Mouse (Mus musculus): ENCODE measurements around the gene Ddit4. TPM values are rescaled to one million over a fixed set of nuclear protein-coding genes. Genes with fewer than 3 reads are reported as not detected.
A peak's percentile ranks its signal among the peaks of the same experiment; 100 is the strongest.
"Not testable (repeated sequence)": the region's sequence is repeated elsewhere in the genome, so short reads cannot be mapped to it uniquely, and the experiment has no call there.

The Ddit4 gene
- 90.7 and 91.8 TPM in 2 replicates for polyA plus RNA-seq (2016; fragmentation: Nextera tagmentation; extraction: Ambion mirVana)

- Histone ChIP-seq H3K4me2 (peak within 1 kb of the TSS; percentile 85), H3K4me1 (replicated peaks) (peaks cover 37% of the 10 kb centered on the region), H3K27ac (peak within 1 kb of the TSS; percentile 95), H3K4me3 (replicated peaks) (peak within 1 kb of the TSS; percentile 89), H3K27me3 (no peaks in the 10 kb centered on the region), H3K9me3 (no peaks in the 10 kb centered on the region), H3K36me3 (peaks cover 20% of the 10 kb centered on the region), H3K9ac (replicated peaks) (peak within 1 kb of the TSS; percentile 96)
- peak; percentile 99 for ATAC-seq (ENCODE audit: insufficient number of reproducible peaks, insufficient read depth, low FRiP score, low TSS enrichment, low read depth)
- WGBS: under 1% methylated on average over 76 of the region's 76 CpGs
These were observed at the start of gene Ddit4 for GRCm38 (mm10) chr10:59951211-59952151. Gene Ddit4 (minus strand): TSS chr10:59951834.

- WGBS: 88% methylated on average over 3 of the region's 3 CpGs
- peaks cover 42% of the 10 kb centered on the region for H3K36me3 ChIP-seq
- no peaks in the 10 kb centered on the region for H3K9me3 ChIP-seq
- no peaks in the 10 kb centered on the region for H3K27me3 ChIP-seq
- H3K4me1 ChIP-seq (replicated peaks): peaks cover 16% of the 10 kb centered on the region
- no peak overlapping the region for H3K4me3 ChIP-seq (replicated peaks)
- H3K4me2 ChIP-seq: no peak overlapping the region
- no peak overlapping the region for H3K27ac ChIP-seq
- H3K9ac ChIP-seq (replicated peaks): no peak overlapping the region
- ATAC-seq (ENCODE audit: insufficient number of reproducible peaks, insufficient read depth, low FRiP score, low TSS enrichment, low read depth): no peak
These were observed 47.4 kb upstream of the Ddit4 start for GRCm38 (mm10) chr10:59999057-59999456.

DNA sequence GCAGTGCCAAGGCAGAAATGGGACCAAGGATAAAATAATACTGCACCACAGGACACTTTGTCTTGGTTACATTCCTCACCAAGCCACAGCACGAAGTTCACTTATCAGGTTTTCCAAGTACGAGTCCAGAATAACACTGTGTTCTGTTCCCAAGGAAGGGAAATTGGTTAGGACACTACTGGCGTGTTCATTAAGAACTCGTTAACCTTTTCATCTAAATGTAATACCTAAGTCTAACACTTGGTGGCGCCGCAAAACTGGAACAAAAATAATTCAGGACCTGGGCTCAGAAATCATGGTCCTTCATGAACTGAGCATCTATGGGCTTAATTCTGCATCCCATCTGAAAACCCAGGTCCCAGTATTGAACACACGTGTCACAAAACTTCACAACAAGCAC lies 46.0 kb upstream of the Ddit4 start:
- Histone ChIP-seq H3K27me3 (no peaks in the 10 kb centered on the region), H3K9ac (replicated peaks) (no peak overlapping the region), H3K27ac (no peak overlapping the region), H3K36me3 (peaks cover 52% of the 10 kb centered on the region), H3K9me3 (no peaks in the 10 kb centered on the region), H3K4me3 (replicated peaks) (no peak overlapping the region), H3K4me1 (replicated peaks) (peaks cover 11% of the 10 kb centered on the region), H3K4me2 (no peak overlapping the region)
- ATAC-seq (ENCODE audit: insufficient number of reproducible peaks, insufficient read depth, low FRiP score, low TSS enrichment, low read depth): no peak
- WGBS: 17% methylated on average over 7 of the region's 7 CpGs

- Histone ChIP-seq H3K4me3 (replicated peaks) (no peak overlapping the region), H3K27ac (no peak overlapping the region), H3K9me3 (no peaks in the 10 kb centered on the region), H3K36me3 (peaks cover 58% of the 10 kb centered on the region), H3K4me1 (replicated peaks) (peaks cover 14% of the 10 kb centered on the region), H3K9ac (replicated peaks) (no peak overlapping the region), H3K27me3 (no peaks in the 10 kb centered on the region), H3K4me2 (no peak overlapping the region)
- no peak for ATAC-seq (ENCODE audit: insufficient number of reproducible peaks, insufficient read depth, low FRiP score, low TSS enrichment, low read depth)
- 96% methylated on average over 6 of the region's 6 CpGs for WGBS
These were observed 44.3 kb upstream of the Ddit4 start for GRCm38 (mm10) chr10:59995889-59996288.

DNA sequence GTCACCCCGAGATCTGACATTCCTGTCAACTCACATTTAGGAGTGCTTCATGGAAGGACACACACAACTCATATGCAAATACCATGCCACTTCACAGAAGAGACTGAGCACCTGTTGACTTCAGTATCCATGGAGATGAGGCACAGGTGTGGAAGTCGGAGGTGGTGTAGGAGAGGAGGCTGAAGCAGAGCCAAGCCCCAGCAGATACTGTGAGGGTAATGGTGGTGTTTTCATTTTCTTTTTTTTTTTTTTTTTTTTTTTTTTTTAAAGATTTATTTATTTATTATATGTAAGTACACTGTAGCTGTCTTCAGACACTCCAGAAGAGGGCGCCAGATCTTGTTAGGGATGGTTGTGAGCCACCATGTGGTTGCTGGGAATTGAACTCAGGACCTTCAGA lies 42.2 kb upstream of the Ddit4 start:
- not testable (repeated sequence) for H3K4me3 ChIP-seq (replicated peaks); H3K27me3 ChIP-seq; H3K9me3 ChIP-seq; H3K27ac ChIP-seq; ATAC-seq (ENCODE audit: insufficient number of reproducible peaks, insufficient read depth, low FRiP score, low TSS enrichment, low read depth); H3K4me2 ChIP-seq; H3K9ac ChIP-seq (replicated peaks)
- Histone ChIP-seq H3K4me1 (replicated peaks) (peaks cover 11% of the 10 kb centered on the region), H3K36me3 (peaks cover 70% of the 10 kb centered on the region)
- 96% methylated on average over 2 of the region's 3 CpGs for WGBS

- H3K36me3 ChIP-seq: peaks cover 88% of the 10 kb centered on the region
- WGBS: 79% methylated on average over 8 of the region's 8 CpGs
- no peak overlapping the region for H3K27ac ChIP-seq
- H3K4me2 ChIP-seq: no peak overlapping the region
- no peak overlapping the region for H3K9ac ChIP-seq (replicated peaks)
- no peak overlapping the region for H3K4me3 ChIP-seq (replicated peaks)
- no peak for ATAC-seq (ENCODE audit: insufficient number of reproducible peaks, insufficient read depth, low FRiP score, low TSS enrichment, low read depth)
- peaks cover 11% of the 10 kb centered on the region for H3K4me1 ChIP-seq (replicated peaks)
- no peaks in the 10 kb centered on the region for H3K27me3 ChIP-seq
- H3K9me3 ChIP-seq: no peaks in the 10 kb centered on the region
These were observed 40.4 kb upstream of the Ddit4 start for GRCm38 (mm10) chr10:59992024-59992423.

GRCm38 (mm10) chr10:59991262-59991880 lies 39.7 kb upstream of the Ddit4 start:
- Histone ChIP-seq H3K36me3 (peaks cover 88% of the 10 kb centered on the region), H3K4me1 (replicated peaks) (peaks cover 11% of the 10 kb centered on the region), H3K27me3 (no peaks in the 10 kb centered on the region), H3K4me3 (replicated peaks) (no peak overlapping the region), H3K9me3 (no peaks in the 10 kb centered on the region), H3K4me2 (no peak overlapping the region), H3K27ac (no peak overlapping the region), H3K9ac (replicated peaks) (no peak overlapping the region)
- no peak for ATAC-seq (ENCODE audit: insufficient number of reproducible peaks, insufficient read depth, low FRiP score, low TSS enrichment, low read depth)
- whole genome bisulfite sequencing: 53% methylated on average over 9 of the region's 9 CpGs

DNA sequence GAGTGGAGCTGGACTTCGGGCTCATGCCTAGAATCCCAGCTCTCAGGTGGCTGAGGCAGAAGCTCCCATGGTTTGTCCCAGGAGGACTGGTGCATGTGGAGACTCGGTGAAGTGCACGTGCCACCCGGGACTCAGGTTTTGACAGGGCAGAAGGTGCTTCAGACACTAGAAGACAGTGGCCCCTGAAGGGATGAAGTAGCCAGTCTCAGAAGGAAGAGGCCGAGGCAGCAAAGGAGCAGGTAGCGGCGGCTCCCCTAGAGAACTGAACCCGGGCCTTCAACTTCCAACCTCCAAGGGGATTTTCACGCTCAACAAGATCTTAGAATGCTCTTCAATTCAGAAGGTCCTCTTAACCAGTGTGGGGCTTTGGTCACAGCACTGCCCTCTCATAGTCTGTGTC lies 38.8 kb upstream of the Ddit4 start:
- Histone ChIP-seq H3K4me1 (replicated peaks) (peaks cover 11% of the 10 kb centered on the region), H3K36me3 (peaks cover 88% of the 10 kb centered on the region), H3K27me3 (no peaks in the 10 kb centered on the region), H3K9ac (replicated peaks) (no peak overlapping the region), H3K4me2 (no peak overlapping the region), H3K4me3 (replicated peaks) (no peak overlapping the region), H3K27ac (no peak overlapping the region), H3K9me3 (no peaks in the 10 kb centered on the region)
- 95% methylated on average over 9 of the region's 9 CpGs for WGBS
- ATAC-seq (ENCODE audit: insufficient number of reproducible peaks, insufficient read depth, low FRiP score, low TSS enrichment, low read depth): no peak

DNA sequence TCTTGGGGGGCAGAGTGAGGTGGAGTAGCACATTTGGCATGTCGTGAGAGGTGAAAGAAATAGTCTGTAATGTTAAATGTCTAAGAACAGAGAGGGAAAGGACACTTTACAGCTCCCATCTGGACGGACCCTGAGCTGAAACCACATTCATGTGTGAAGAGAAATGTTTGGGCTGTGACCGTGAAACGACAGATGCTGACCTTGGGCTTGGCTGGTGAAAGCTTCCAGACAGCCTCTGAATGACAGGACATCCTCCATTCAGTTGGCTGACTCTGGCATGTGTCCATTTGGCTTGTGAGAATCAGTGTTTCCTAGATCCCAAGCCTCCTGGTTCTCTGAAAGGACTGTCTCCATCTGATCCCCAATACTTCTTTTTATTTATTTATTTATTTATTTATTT lies 36.4 kb upstream of the Ddit4 start:
- Histone ChIP-seq H3K4me1 (replicated peaks) (peaks cover 11% of the 10 kb centered on the region), H3K9me3 (no peaks in the 10 kb centered on the region), H3K4me2 (no peak overlapping the region), H3K4me3 (replicated peaks) (no peak overlapping the region), H3K36me3 (peaks cover 82% of the 10 kb centered on the region), H3K9ac (replicated peaks) (no peak overlapping the region), H3K27ac (no peak overlapping the region), H3K27me3 (no peaks in the 10 kb centered on the region)
- 98% methylated on average over 4 of the region's 4 CpGs for WGBS
- ATAC-seq (ENCODE audit: insufficient number of reproducible peaks, insufficient read depth, low FRiP score, low TSS enrichment, low read depth): no peak

- WGBS: 91% methylated on average over 12 of the region's 12 CpGs
- Histone ChIP-seq H3K9ac (replicated peaks) (no peak overlapping the region), H3K4me1 (replicated peaks) (peaks cover 25% of the 10 kb centered on the region), H3K4me3 (replicated peaks) (no peak overlapping the region), H3K9me3 (no peaks in the 10 kb centered on the region), H3K4me2 (no peak overlapping the region), H3K36me3 (peaks cover 34% of the 10 kb centered on the region), H3K27ac (0 out of 2 replicates have a peak overlapping the region, but pooled peaks have one; percentile 17), H3K27me3 (no peaks in the 10 kb centered on the region)
- no peak for ATAC-seq (ENCODE audit: insufficient number of reproducible peaks, insufficient read depth, low FRiP score, low TSS enrichment, low read depth)
These were observed 30.8 kb upstream of the Ddit4 start for GRCm38 (mm10) chr10:59982379-59982873.

GRCm38 (mm10) chr10:59981792-59982191 lies 30.2 kb upstream of the Ddit4 start:
- H3K4me1 ChIP-seq (replicated peaks): peaks cover 25% of the 10 kb centered on the region
- H3K4me3 ChIP-seq (replicated peaks): no peak overlapping the region
- H3K36me3 ChIP-seq: peaks cover 28% of the 10 kb centered on the region
- no peak overlapping the region for H3K4me2 ChIP-seq
- no peak overlapping the region for H3K9ac ChIP-seq (replicated peaks)
- no peaks in the 10 kb centered on the region for H3K9me3 ChIP-seq
- H3K27me3 ChIP-seq: no peaks in the 10 kb centered on the region
- H3K27ac ChIP-seq: peak overlapping the region; percentile 17; the same call in 1 of the 2 replicates
- ATAC-seq (ENCODE audit: insufficient number of reproducible peaks, insufficient read depth, low FRiP score, low TSS enrichment, low read depth): no peak
- 86% methylated on average over 9 of the region's 9 CpGs for WGBS

Measured in limb, embryonic 12.5 days (tissue).